Mouse (Mus musculus) liver, embryonic 12.5 days (tissue): ENCODE measurements at regions not wholly inside any gene's neighbourhood (a gene's known extent, or its start where the extent isn't known, plus 50 kb on each side); places are given as distances from the start of the nearest gene placed in this dataset.

Experiments used
- ATAC-seq: fragments of 200-750 bp; cut with Nextera tagmentation; 2 replicates; pipeline ENCODE4 v1.8.0; 2017; ENCODE audit warnings: moderate number of reproducible peaks, mild to moderate bottlenecking, moderate library complexity
- H3K27ac ChIP-seq: fragments of 300-500 bp; sonication (generic); 2 replicates; pipeline ENCODE4 v1.5.1; 2016; ENCODE audit warnings: mild to moderate bottlenecking
- H3K27me3 ChIP-seq: fragments of 300-500 bp; sonication (generic); replicated peaks from 2 replicates; pipeline ENCODE4 v1.6.1; 2016; ENCODE audit warnings: mild to moderate bottlenecking, moderate library complexity
- H3K36me3 ChIP-seq: fragments of 300-500 bp; sonication (generic); 2 replicates; pipeline ENCODE4 v1.6.1; 2016; ENCODE audit warnings: mild to moderate bottlenecking, moderate library complexity
- H3K4me1 ChIP-seq: fragments of 300-500 bp; sonication (generic); 2 replicates; pipeline ENCODE4 v1.6.1; 2016
- H3K4me2 ChIP-seq: fragments of 300-500 bp; sonication (generic); 2 replicates; pipeline ENCODE4 v1.6.1; 2016; ENCODE audit warnings: mild to moderate bottlenecking, moderate library complexity
- H3K4me3 ChIP-seq: fragments of 300-500 bp; sonication (generic); 2 replicates; pipeline ENCODE4 v1.5.1; 2016; ENCODE audit warnings: mild to moderate bottlenecking, moderate library complexity
- H3K9ac ChIP-seq: fragments of 300-500 bp; sonication (generic); 2 replicates; pipeline ENCODE4 v1.6.1; 2016; ENCODE audit warnings: mild to moderate bottlenecking, moderate library complexity
- H3K9me3 ChIP-seq: fragments of 300-500 bp; sonication (generic); replicated peaks from 2 replicates; pipeline ENCODE4 v1.6.1; 2016; ENCODE audit warnings: mild to moderate bottlenecking, moderate library complexity
- WGBS: fragments of 180-500 bp; shearing (Covaris S2); methylation state at CpG from one replicate; pipeline ENCODE4 v1.1.7; 2016; ENCODE audit not compliant: insufficient replicate concordance; 5-methylcytosine and 5-hydroxymethylcytosine counted together

DNA sequence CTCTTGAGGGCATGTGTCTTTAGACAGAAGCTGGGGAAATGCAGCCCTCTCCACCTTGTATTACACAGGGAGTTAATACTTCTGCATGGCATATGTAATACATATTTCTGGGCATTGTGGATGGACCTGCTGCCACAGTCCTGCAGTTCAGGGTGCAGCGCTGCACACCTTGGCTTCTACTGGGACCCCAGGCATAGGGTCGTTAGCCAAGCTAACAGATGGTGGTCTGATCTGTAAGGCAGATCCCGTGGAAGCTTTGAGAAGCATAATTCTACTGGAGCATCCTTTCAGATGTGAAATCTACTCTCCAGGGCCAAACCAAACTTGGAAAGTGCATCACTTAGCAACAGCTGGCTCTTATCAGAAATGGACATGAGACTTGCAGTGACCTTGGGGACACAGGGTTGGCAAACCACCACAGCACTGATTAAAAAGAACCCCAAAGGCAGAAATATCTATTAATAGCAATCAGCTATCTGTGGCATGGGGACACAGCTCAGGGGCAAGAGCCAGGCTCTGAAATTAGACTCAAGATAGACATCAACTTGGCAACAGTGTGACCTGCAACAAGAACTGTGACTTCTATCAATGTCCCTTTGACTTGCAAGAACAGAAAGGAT lies 155.0 kb downstream of the Drd1 start:
- no peak for ATAC-seq
- Histone ChIP-seq H3K4me1 (no peaks in the 10 kb centered on the region), H3K27me3 (no peaks in the 10 kb centered on the region), H3K4me3 (no peak overlapping the region), H3K4me2 (no peak overlapping the region), H3K36me3 (no peaks in the 10 kb centered on the region), H3K9ac (no peak overlapping the region), H3K9me3 (no peaks in the 10 kb centered on the region), H3K27ac (no peak overlapping the region)
- 70% methylated on average over 3 of the region's 3 CpGs for WGBS

DNA sequence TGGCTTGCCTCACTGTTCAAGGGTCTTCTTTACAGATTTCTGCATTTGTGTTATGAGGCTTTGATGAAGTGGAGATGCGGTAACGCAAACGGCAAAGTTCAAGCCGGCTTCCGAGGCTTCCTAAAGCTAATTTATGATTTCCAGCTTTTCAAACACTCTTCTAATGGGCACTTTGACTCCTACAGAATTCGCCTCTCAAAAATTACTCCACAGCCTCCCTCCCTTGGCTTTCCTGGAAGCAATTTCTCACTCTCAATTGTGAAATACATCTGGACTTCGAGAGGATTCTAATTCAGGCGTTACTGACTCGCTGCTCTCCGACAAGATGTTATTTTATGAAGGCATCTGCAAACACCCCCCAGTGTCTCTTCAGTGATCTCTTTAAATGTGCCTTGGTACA lies 157.2 kb downstream of the Drd1 start:
- Histone ChIP-seq H3K36me3 (no peaks in the 10 kb centered on the region), H3K4me1 (no peaks in the 10 kb centered on the region), H3K27ac (no peak overlapping the region), H3K4me2 (no peak overlapping the region), H3K27me3 (no peaks in the 10 kb centered on the region), H3K9me3 (no peaks in the 10 kb centered on the region), H3K9ac (no peak overlapping the region), H3K4me3 (no peak overlapping the region)
- no peak for ATAC-seq
- WGBS: 78% methylated on average over 10 of the region's 10 CpGs

DNA sequence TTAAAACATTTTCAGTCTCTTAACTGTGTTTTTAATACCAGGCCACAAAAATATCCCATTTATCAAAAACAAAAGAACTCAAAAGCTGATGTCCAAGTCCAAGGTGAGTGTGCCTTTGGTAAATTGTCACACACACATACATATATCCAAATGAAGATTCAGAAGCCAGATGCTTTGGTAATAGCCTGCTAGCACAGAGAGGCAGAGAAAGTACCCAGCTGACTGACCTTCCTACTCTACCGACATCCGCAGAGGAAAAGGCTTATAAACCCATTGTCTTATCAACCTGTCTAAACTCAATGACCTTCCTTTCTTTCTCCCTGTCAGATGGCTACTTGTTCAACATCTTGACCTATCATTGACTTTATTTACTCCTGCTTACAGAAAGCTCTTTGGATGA lies 158.3 kb downstream of the Drd1 start:
- Histone ChIP-seq H3K4me1 (no peaks in the 10 kb centered on the region), H3K9me3 (no peaks in the 10 kb centered on the region), H3K4me3 (no peak overlapping the region), H3K27me3 (no peaks in the 10 kb centered on the region), H3K4me2 (no peak overlapping the region), H3K27ac (no peak overlapping the region), H3K36me3 (no peaks in the 10 kb centered on the region), H3K9ac (no peak overlapping the region)
- 77% methylated on average over 2 of the region's 2 CpGs for WGBS
- no peak for ATAC-seq

DNA sequence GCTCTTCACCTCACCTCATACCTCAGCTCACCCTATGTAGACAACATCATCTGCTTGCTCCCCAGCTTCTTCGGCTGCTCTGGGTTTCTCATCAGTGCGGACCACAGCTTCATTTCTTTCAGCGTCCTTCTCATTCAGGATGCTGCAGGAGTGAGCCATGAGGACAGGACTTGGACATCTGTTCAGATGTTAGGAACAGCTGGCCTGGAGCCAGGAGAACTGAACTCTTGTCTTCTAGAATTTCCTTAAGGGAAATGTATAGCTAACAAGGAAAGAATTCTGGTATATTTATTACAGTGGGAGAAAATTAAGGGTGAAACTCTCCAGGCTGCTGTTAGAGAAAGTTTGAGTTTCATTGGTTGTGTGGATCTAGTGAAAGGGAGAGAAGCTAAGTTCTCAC lies 167.1 kb downstream of the Drd1 start:
- Histone ChIP-seq H3K4me3 (no peak overlapping the region), H3K4me1 (no peaks in the 10 kb centered on the region), H3K27ac (no peak overlapping the region), H3K9me3 (no peaks in the 10 kb centered on the region), H3K4me2 (no peak overlapping the region), H3K27me3 (no peaks in the 10 kb centered on the region), H3K9ac (no peak overlapping the region), H3K36me3 (no peaks in the 10 kb centered on the region)
- ATAC-seq: no peak
- 87% methylated on average over 3 of the region's 3 CpGs for WGBS

DNA sequence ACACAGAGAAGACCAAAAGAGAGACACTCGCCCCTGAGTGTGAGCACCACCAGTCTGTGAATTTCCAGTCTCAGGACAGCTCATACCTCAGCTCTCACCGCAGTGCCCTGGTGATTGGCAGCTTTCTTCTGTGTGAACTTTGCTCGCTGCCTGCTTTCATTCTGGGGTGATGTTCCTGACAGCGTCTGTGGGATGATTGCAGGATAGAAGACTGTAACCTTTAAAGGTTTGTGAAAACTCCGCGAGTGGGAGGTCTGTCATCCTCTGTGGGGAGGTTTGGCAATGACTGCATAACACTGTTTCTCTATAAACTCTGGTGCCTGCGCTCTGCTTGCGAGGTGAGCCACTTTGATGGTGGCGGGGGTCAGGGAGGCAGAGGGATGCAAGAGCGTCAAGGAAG lies 169.7 kb downstream of the Drd1 start:
- Histone ChIP-seq H3K9ac (no peak overlapping the region), H3K27ac (no peak overlapping the region), H3K4me1 (no peaks in the 10 kb centered on the region), H3K27me3 (no peaks in the 10 kb centered on the region), H3K4me3 (no peak overlapping the region), H3K36me3 (no peaks in the 10 kb centered on the region), H3K9me3 (no peaks in the 10 kb centered on the region), H3K4me2 (no peak overlapping the region)
- 76% methylated on average over 10 of the region's 10 CpGs for WGBS
- no peak for ATAC-seq

DNA sequence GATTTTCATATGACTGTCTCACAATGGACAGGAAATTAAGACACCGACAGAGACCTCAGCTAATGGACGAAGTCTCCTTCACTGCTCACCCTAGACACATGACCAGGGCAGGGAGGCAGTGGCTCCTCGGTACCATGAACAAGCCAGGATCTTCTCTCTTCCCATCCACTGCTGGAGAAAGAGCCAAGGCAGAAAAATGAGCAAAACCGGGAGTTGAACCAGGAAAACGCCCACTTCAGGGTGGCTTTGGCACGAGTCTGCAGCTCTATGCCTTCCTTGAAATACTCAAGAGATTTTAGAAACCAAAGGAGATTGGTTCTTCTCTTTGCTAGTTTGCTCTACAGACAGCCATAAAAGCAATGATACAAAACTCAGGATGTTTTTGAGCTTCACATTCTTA lies 172.3 kb downstream of the Drd1 start:
- Histone ChIP-seq H3K9me3 (no peaks in the 10 kb centered on the region), H3K9ac (no peak overlapping the region), H3K27ac (no peak overlapping the region), H3K36me3 (no peaks in the 10 kb centered on the region), H3K4me2 (no peak overlapping the region), H3K4me3 (no peak overlapping the region), H3K4me1 (no peaks in the 10 kb centered on the region), H3K27me3 (no peaks in the 10 kb centered on the region)
- 59% methylated on average over 6 of the region's 6 CpGs for WGBS
- no peak for ATAC-seq

DNA sequence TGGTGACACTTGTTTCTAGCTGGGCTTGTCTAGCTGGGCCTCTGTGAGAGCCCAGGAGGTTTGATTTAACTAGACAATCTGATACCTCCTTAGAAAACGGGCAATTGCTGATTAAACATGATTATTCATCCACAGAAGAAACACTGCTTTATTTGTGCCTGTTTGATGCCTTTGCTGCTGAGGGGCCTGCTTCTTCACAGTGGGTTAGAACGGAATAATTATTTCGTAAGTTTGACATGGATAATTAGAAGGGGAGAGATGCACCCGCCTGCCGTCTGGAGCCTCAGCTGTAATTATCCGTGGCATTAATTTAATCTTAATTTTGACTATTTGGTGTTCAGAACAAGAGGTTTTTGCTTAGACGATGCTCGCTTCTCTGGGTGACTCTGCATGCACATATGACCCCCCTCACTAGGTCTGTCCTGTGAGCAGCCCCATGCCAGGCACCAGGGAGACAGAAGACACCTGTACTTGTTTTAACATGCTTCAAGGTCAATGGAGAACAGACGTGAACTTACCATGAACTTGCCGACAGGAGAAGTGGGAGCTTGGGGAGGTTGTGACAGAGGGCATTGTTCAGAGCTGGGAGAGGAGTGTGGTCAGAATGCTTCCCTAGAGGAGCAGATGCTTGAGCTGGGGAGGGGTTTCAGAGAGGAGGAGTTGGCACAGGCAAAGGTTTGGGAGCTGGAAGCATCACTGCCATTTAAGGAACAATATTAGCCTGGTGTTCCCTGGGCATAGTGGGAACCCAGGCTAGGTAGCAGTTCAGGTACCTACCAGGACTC lies 174.8 kb downstream of the Drd1 start:
- H3K9ac ChIP-seq: no peak overlapping the region
- 68% methylated on average over 10 of the region's 10 CpGs for WGBS
- no peaks in the 10 kb centered on the region for H3K27me3 ChIP-seq
- no peak for ATAC-seq
- H3K36me3 ChIP-seq: no peaks in the 10 kb centered on the region
- no peak overlapping the region for H3K4me3 ChIP-seq
- no peaks in the 10 kb centered on the region for H3K4me1 ChIP-seq
- H3K9me3 ChIP-seq: no peaks in the 10 kb centered on the region
- no peak overlapping the region for H3K27ac ChIP-seq
- no peak overlapping the region for H3K4me2 ChIP-seq

DNA sequence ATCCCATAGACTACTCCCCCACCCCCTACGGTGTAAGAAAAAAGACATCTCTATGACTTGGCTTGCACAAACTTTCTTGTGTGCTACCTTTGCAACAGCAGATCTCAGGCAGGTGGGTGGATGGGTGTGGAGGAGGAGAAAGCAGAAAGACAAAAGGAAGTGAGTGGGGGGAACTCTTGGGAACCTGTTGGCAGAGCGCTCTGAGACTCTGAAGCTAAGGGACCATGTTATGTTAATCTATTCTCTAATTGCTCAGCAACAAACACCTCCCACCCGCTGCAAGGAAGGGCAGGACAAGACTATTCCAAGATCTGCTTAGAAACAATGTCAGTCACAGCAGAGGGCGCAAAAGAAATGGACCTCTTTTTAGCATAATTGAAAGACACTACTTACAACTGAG lies 180.0 kb downstream of the Drd1 start:
- Histone ChIP-seq H3K9me3 (no peaks in the 10 kb centered on the region), H3K9ac (no peak overlapping the region), H3K4me1 (no peaks in the 10 kb centered on the region), H3K4me3 (no peak overlapping the region), H3K36me3 (no peaks in the 10 kb centered on the region), H3K27ac (no peak overlapping the region), H3K4me2 (no peak overlapping the region), H3K27me3 (no peaks in the 10 kb centered on the region)
- no peak for ATAC-seq
- 73% methylated on average over 4 of the region's 4 CpGs for WGBS

DNA sequence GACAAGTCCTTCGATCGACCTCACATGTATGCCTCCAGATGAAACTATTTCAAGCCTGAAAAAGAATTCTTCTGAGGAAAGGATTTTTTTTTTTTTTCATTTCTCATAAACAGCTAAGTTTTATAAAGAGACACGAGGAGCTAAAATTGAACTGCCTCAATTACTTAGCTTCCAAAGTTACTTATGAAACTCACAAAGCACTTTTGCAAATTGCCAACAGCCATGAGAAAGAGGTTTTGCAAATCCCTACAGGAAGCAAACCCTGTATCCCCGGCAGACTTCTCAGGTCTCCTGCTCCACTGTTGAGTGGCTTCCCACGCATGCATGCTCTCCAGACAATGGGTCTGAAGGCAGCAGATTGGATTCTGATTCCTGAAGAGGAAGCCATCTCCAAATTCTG lies 190.2 kb downstream of the Drd1 start:
- H3K9me3 ChIP-seq: no peaks in the 10 kb centered on the region
- no peaks in the 10 kb centered on the region for H3K36me3 ChIP-seq
- WGBS: 62% methylated on average over 5 of the region's 5 CpGs
- no peak overlapping the region for H3K9ac ChIP-seq
- no peak overlapping the region for H3K4me3 ChIP-seq
- no peaks in the 10 kb centered on the region for H3K4me1 ChIP-seq
- H3K27ac ChIP-seq: no peak overlapping the region
- H3K27me3 ChIP-seq: no peaks in the 10 kb centered on the region
- no peak for ATAC-seq
- H3K4me2 ChIP-seq: no peak overlapping the region

DNA sequence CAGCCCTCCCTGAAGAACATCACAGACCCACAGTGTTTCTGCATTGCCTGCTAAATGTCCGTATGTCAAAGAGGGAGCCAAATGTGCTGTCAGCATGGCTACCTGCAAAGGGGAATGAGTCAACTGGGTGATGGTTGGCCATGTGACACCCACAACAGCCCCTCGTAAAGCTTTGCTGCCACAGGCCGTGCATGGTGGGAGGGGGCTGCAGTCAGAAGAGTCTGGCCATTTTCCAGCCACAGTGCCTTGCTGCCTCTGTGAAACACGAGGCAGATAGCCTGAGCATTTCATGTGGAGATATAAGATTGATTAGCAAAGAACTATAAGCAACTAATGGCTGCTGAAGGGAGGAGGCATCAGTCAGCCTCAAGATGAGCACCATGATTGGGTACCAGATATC lies 193.2 kb downstream of the Drd1 start:
- Histone ChIP-seq H3K9ac (no peak overlapping the region), H3K27ac (no peak overlapping the region), H3K27me3 (no peaks in the 10 kb centered on the region), H3K9me3 (no peaks in the 10 kb centered on the region), H3K36me3 (no peaks in the 10 kb centered on the region), H3K4me3 (no peak overlapping the region), H3K4me2 (no peak overlapping the region), H3K4me1 (no peaks in the 10 kb centered on the region)
- WGBS: 49% methylated on average over 4 of the region's 4 CpGs
- no peak for ATAC-seq

DNA sequence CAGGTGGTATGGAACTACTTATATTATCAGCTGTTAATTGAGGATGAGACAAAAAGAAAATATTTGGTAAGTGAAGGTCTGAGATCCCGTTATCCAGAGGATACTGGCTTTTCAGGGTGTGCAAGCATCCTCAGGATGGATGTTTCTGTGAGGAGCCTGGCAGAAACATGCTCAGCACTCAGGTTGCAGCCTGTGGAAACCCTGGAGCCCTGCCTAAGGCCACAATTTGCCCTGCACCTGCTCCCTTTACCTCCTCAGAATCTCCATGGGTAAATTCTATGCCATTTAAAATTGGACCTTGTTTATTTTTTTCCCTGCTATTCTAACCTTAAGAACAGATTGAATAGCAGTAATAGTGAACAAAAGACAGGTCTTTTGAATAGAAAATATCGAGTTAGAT lies 201.3 kb downstream of the Drd1 start:
- no peaks in the 10 kb centered on the region for H3K9me3 ChIP-seq
- H3K9ac ChIP-seq: no peak overlapping the region
- ATAC-seq: no peak
- no peak overlapping the region for H3K4me2 ChIP-seq
- no peaks in the 10 kb centered on the region for H3K36me3 ChIP-seq
- H3K4me3 ChIP-seq: no peak overlapping the region
- H3K27me3 ChIP-seq: no peaks in the 10 kb centered on the region
- H3K27ac ChIP-seq: no peak overlapping the region
- no peaks in the 10 kb centered on the region for H3K4me1 ChIP-seq
- 29% methylated on average over 2 of the region's 2 CpGs for WGBS

DNA sequence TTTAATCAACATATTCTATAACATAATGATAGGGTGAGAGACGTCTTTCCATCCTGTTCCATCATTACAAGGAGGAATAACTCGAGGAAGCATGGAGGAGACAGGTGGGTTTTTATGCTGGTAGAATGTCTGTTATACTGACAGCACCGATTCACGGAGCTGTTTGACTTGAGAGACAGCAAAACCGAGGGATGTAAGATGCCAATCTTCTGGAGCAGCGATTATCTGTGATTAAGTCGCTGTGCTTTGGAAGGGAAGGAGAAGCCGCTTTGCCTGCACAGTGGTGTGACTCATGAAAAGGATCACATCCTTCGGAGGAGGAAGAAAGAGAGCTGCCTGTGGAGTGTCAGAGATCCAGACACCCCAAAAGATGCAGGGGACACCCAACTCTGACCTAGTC lies 205.4 kb downstream of the Drd1 start:
- no peak overlapping the region for H3K4me3 ChIP-seq
- ATAC-seq: no peak

DNA sequence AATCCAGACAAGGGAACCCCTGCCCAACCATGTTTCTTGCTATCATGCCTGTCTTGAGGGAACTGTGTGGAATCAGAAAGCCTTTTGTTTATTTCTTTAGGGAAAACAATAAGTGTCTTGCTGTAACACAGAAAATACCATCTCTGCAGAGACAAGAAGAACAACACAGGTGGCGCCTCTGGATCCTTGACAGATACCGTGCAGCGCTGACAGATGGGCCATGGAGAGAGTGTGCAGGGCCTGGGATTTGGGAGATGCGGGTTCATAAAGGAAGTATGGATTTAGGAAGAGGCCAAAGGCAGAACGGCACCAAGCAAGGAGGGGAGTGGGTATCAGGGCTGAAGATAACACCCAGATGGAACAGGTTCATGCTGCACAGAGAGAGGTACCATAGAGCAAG lies 209.3 kb downstream of the Drd1 start:
- no peak overlapping the region for H3K4me2 ChIP-seq
- ATAC-seq: no peak
- H3K27me3 ChIP-seq: no peaks in the 10 kb centered on the region
- H3K4me3 ChIP-seq: no peak overlapping the region
- no peaks in the 10 kb centered on the region for H3K36me3 ChIP-seq
- WGBS: 77% methylated on average over 5 of the region's 5 CpGs
- no peak overlapping the region for H3K9ac ChIP-seq
- no peaks in the 10 kb centered on the region for H3K4me1 ChIP-seq
- no peaks in the 10 kb centered on the region for H3K9me3 ChIP-seq
- H3K27ac ChIP-seq: no peak overlapping the region

More for the DNA sequence above, 205.4 kb downstream of the Drd1 start:
- H3K36me3 ChIP-seq: no peaks in the 10 kb centered on the region
- H3K27ac ChIP-seq: no peak overlapping the region
- no peaks in the 10 kb centered on the region for H3K27me3 ChIP-seq
- no peak overlapping the region for H3K4me2 ChIP-seq
- H3K9ac ChIP-seq: no peak overlapping the region
- no peaks in the 10 kb centered on the region for H3K9me3 ChIP-seq
- 64% methylated on average over 9 of the region's 9 CpGs for WGBS
- no peaks in the 10 kb centered on the region for H3K4me1 ChIP-seq
